Mouse (Mus musculus) lung, embryonic 14.5 days (tissue): ENCODE measurements at regions not wholly inside any gene's neighbourhood (a gene's known extent, or its start where the extent isn't known, plus 50 kb on each side); places are given as distances from the start of the nearest gene placed in this dataset.
"Not testable (repeated sequence)": the region's sequence is repeated elsewhere in the genome, so short reads cannot be mapped to it uniquely, and the experiment has no call there.

Experiments used
- ATAC-seq: fragments of 200-750 bp; cut with Nextera tagmentation; 2 replicates; pipeline ENCODE4 v1.8.0; 2017; ENCODE audit warnings: mild to moderate bottlenecking, moderate TSS enrichment, moderate library complexity; ENCODE audit not compliant: insufficient read depth
- DNase-seq: peaks from one replicate; pipeline ENCODE4 v3.0.0-alpha.2; 2015
- H3K27ac ChIP-seq: fragments of 300-500 bp; sonication (generic); 2 replicates; pipeline ENCODE4 v1.5.1; 2014; ENCODE audit warnings: low read depth, mild to moderate bottlenecking, moderate library complexity
- H3K27me3 ChIP-seq: fragments of 300-500 bp; sonication (generic); 2 replicates; pipeline ENCODE4 v1.6.1; 2014; ENCODE audit warnings: low read length, control low read depth; ENCODE audit not compliant: insufficient read depth
- H3K36me3 ChIP-seq: fragments of 300-500 bp; sonication (generic); 2 replicates; pipeline ENCODE4 v1.6.1; 2014; ENCODE audit warnings: control low read depth; ENCODE audit not compliant: insufficient read depth
- H3K4me1 ChIP-seq: fragments of 300-500 bp; sonication (generic); 2 replicates; pipeline ENCODE4 v1.6.1; 2014; ENCODE audit warnings: antibody characterized with exemption, control low read depth; ENCODE audit not compliant: insufficient read depth
- H3K4me2 ChIP-seq: fragments of 300-500 bp; sonication (generic); 2 replicates; pipeline ENCODE4 v1.6.1; 2014; ENCODE audit warnings: mild to moderate bottlenecking
- H3K4me3 ChIP-seq: fragments of 300-500 bp; sonication (generic); 2 replicates; pipeline ENCODE4 v1.5.1; 2014; ENCODE audit warnings: low read depth, low read length
- H3K9ac ChIP-seq: fragments of 300-500 bp; sonication (generic); 2 replicates; pipeline ENCODE4 v1.6.1; 2014
- H3K9me3 ChIP-seq: fragments of 300-500 bp; sonication (generic); 2 replicates; pipeline ENCODE4 v1.6.1; 2016; ENCODE audit warnings: low read depth, low read length, control low read depth
- CTCF ChIP-seq: IDR thresholded peaks from 2 replicates; pipeline ENCODE4 v1.5.1; 2016; ENCODE audit warnings: antibody characterized with exemption, low read depth
- WGBS: fragments of 180-500 bp; shearing (Covaris S2); extraction: QIAGEN DNeasy Blood & Tissue Kit; methylation state at CpG from one replicate; pipeline ENCODE4 v1.1.7; 2014; 5-methylcytosine and 5-hydroxymethylcytosine counted together

- not testable (repeated sequence) for H3K36me3 ChIP-seq, H3K27ac ChIP-seq, H3K4me2 ChIP-seq, H3K4me3 ChIP-seq, DNase-seq, H3K9ac ChIP-seq, H3K27me3 ChIP-seq, H3K4me1 ChIP-seq, H3K9me3 ChIP-seq, ATAC-seq
- 96% methylated on average over 9 of the region's 14 CpGs for WGBS
Measured at GRCm38 (mm10) chr11:41090391-41090900, 335.3 kb upstream of the Ccng1 start.

GRCm38 (mm10) chr11:41063570-41063969, 308.5 kb upstream of the Ccng1 start:
- Histone ChIP-seq H3K27ac (no peak overlapping the region), H3K4me1 (no peaks in the 10 kb centered on the region), H3K4me3 (no peak overlapping the region), H3K36me3 (no peaks in the 10 kb centered on the region), H3K27me3 (no peaks in the 10 kb centered on the region), H3K4me2 (no peak overlapping the region), H3K9ac (no peak overlapping the region), H3K9me3 (no peaks in the 10 kb centered on the region)
- 37% methylated on average over 3 of the region's 3 CpGs for WGBS
- DNase-seq (peak; percentile 1), ATAC-seq (no peak)
- TF ChIP-seq CTCF = no peak

GRCm38 (mm10) chr11:41057796-41058195, 302.7 kb upstream of the Ccng1 start:
- Histone ChIP-seq H3K9me3 (no peaks in the 10 kb centered on the region), H3K4me3 (no peak overlapping the region), H3K4me2 (no peak overlapping the region), H3K36me3 (no peaks in the 10 kb centered on the region), H3K27me3 (no peaks in the 10 kb centered on the region), H3K27ac (no peak overlapping the region), H3K9ac (no peak overlapping the region), H3K4me1 (no peaks in the 10 kb centered on the region)
- DNase-seq = no peak
- WGBS = 68% methylated on average over 3 of the region's 3 CpGs
- no peak for ATAC-seq
- no peak for TF ChIP-seq CTCF

GRCm38 (mm10) chr11:41030018-41030417, 274.9 kb upstream of the Ccng1 start:
- H3K9ac ChIP-seq = no peak overlapping the region
- no peak for ATAC-seq
- no peaks in the 10 kb centered on the region for H3K36me3 ChIP-seq
- H3K4me3 ChIP-seq = no peak overlapping the region
- TF ChIP-seq CTCF = no peak
- WGBS = 67% methylated on average over 2 of the region's 2 CpGs
- no peak overlapping the region for H3K27ac ChIP-seq
- no peaks in the 10 kb centered on the region for H3K9me3 ChIP-seq
- DNase-seq = no peak
- no peaks in the 10 kb centered on the region for H3K27me3 ChIP-seq
- no peak overlapping the region for H3K4me2 ChIP-seq
- no peaks in the 10 kb centered on the region for H3K4me1 ChIP-seq

GRCm38 (mm10) chr11:41010096-41010495, 255.0 kb upstream of the Ccng1 start:
- no peak for TF ChIP-seq CTCF
- no peaks in the 10 kb centered on the region for H3K27me3 ChIP-seq
- H3K4me1 ChIP-seq = no peaks in the 10 kb centered on the region
- DNase-seq (no peak), ATAC-seq (no peak)
- no peak overlapping the region for H3K27ac ChIP-seq
- H3K36me3 ChIP-seq = no peaks in the 10 kb centered on the region
- no peak overlapping the region for H3K4me3 ChIP-seq
- WGBS = 63% methylated on average over 3 of the region's 3 CpGs
- no peak overlapping the region for H3K4me2 ChIP-seq
- no peaks in the 10 kb centered on the region for H3K9me3 ChIP-seq
- no peak overlapping the region for H3K9ac ChIP-seq

GRCm38 (mm10) chr11:40972806-40973205, 217.7 kb upstream of the Ccng1 start:
- no peak overlapping the region for H3K27ac ChIP-seq
- H3K27me3 ChIP-seq = no peaks in the 10 kb centered on the region
- H3K4me3 ChIP-seq = no peak overlapping the region
- H3K4me2 ChIP-seq = no peak overlapping the region
- no peaks in the 10 kb centered on the region for H3K36me3 ChIP-seq
- no peaks in the 10 kb centered on the region for H3K4me1 ChIP-seq
- 72% methylated on average over 2 of the region's 2 CpGs for WGBS
- ATAC-seq (no peak), DNase-seq (no peak)
- H3K9ac ChIP-seq = no peak overlapping the region
- no peaks in the 10 kb centered on the region for H3K9me3 ChIP-seq
- no peak for TF ChIP-seq CTCF

- ATAC-seq = peak; percentile 77; the same call in 1 of the 2 replicates
- peak; percentile 85 for DNase-seq
- TF ChIP-seq CTCF = peak; percentile 76
- Histone ChIP-seq H3K36me3 (no peaks in the 10 kb centered on the region), H3K4me1 (no peaks in the 10 kb centered on the region), H3K9me3 (no peaks in the 10 kb centered on the region), H3K4me2 (peak overlapping the region; percentile 42), H3K27ac (no peak overlapping the region), H3K9ac (no peak overlapping the region), H3K27me3 (no peaks in the 10 kb centered on the region), H3K4me3 (no peak overlapping the region)
- 1% methylated on average over 12 of the region's 12 CpGs for WGBS
Measured at GRCm38 (mm10) chr11:40927168-40927567, 172.1 kb upstream of the Ccng1 start.

GRCm38 (mm10) chr11:40891485-40891884, 136.4 kb upstream of the Ccng1 start:
- no peak overlapping the region for H3K9ac ChIP-seq
- H3K9me3 ChIP-seq = no peaks in the 10 kb centered on the region
- 94% methylated on average over 1 of the region's 1 CpGs for WGBS
- no peaks in the 10 kb centered on the region for H3K27me3 ChIP-seq
- TF ChIP-seq CTCF = no peak
- ATAC-seq (no peak), DNase-seq (no peak)
- no peaks in the 10 kb centered on the region for H3K36me3 ChIP-seq
- H3K27ac ChIP-seq = no peak overlapping the region
- H3K4me1 ChIP-seq = no peaks in the 10 kb centered on the region
- H3K4me3 ChIP-seq = no peak overlapping the region
- H3K4me2 ChIP-seq = no peak overlapping the region
